Mouse (Mus musculus) erythroblast, embryonic 14.5 days (primary cell): ENCODE measurements around the gene Lingo4.

ENCODE experiments used
- GATA1 ChIP-seq: IDR thresholded peaks from 2 replicates; pipeline ENCODE4 v1.6.1; 2012; ENCODE audit warnings: low read length, inconsistent platforms, mixed read lengths
- TAL1 ChIP-seq: IDR thresholded peaks from 3 replicates; pipeline ENCODE4 v1.6.1; 2012; ENCODE audit warnings: low read length, inconsistent platforms, mixed read lengths

DNA sequence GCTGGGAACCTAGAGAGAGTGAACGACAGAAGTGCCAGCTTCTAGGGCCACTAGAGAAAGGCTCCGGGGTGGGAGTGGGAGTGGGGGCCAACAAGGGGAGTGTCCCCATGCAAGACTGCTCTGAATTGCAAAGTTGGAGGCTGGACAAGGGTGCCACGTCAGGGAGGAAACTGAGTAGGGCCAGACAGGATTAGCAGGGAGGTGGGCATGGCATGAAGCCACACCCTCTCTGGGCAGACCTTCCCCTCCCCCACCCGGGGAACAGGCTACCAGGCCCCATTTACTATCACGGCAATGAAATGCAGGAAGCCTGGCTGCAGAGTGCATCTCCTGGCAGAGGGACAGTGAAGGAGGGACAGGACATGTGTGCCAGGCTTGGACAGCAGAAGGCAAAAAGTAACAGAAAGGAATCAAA lies 24.7 kb upstream of the Lingo4 start:
- no peak for TF ChIP-seq TAL1
- no peak for TF ChIP-seq GATA1
